Mouse (Mus musculus) left cerebral cortex, adult 18-20 months (tissue): ENCODE measurements around the gene Kng1. TPM values are rescaled to one million over a fixed set of nuclear protein-coding genes. Genes with fewer than 3 reads are reported as not detected.

Experiments
- DNase-seq, 2 experiments: peaks; one replicate each; pipeline ENCODE4 v3.0.0; 2021 to 2022; ENCODE audit warnings: low spot score in 2 of 2, mixed read lengths in 1 of 2
- microRNA-seq, 2 experiments: library from miRNA; unstranded; fragments of <30 nt; microRNA quantifications; one replicate each; pipeline ENCODE4 v1.2.0; 2021
- total RNA-seq, 2 experiments: library from RNA; stranded (reverse); gene quantifications; 2 replicates each; pipeline ENCODE4 v1.2.3; 2021

Kng1 gene
- total RNA-seq, 2 experiments from 2014 or later: not detected

DNA sequence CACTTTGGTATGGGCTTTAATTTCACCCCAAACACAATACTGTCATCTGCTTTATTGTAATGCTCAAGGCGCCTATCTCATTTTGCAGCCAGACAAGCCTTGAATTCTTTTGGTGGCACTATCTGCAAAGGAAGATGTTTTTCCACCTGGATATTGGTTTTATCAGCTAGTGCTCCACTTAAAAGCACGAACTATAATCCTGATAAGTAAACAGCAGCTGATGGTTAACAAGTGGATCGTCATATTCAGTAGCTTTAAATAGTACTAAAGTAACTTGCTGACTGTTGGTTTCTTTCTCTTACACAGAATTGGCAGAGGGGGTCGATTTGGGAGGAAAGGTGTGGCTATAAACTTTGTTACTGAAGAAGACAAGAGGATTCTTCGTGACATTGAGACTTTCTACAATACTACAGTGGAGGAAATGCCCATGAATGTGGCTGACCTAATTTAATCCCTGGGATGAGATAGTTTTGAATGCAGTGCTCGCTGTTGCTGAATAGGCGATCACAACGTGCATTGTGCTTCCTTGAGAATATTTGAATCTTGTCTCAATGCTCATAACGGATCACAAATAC, 55.3 kb downstream of the Kng1 start:
- no peak for DNase-seq

DNA sequence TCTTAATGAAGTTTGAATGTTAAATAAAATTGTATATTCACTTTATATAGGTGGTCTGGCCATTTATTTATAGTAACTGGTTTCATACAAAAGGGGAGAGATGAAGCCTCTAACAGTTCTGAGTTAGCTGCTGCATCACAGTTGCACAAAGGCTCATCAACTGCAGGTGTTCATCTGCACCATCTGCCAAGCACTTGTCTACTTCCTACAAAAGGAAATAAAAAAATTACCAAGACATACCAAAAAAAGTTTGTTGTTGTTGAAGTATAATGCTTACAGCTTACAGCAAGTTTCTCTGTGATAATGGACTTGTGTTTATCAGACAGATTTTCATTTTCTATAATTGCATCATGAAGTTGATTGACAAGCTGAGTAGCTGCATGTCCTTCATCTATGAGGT, 56.2 kb downstream of the Kng1 start:
- DNase-seq: no peak

DNA sequence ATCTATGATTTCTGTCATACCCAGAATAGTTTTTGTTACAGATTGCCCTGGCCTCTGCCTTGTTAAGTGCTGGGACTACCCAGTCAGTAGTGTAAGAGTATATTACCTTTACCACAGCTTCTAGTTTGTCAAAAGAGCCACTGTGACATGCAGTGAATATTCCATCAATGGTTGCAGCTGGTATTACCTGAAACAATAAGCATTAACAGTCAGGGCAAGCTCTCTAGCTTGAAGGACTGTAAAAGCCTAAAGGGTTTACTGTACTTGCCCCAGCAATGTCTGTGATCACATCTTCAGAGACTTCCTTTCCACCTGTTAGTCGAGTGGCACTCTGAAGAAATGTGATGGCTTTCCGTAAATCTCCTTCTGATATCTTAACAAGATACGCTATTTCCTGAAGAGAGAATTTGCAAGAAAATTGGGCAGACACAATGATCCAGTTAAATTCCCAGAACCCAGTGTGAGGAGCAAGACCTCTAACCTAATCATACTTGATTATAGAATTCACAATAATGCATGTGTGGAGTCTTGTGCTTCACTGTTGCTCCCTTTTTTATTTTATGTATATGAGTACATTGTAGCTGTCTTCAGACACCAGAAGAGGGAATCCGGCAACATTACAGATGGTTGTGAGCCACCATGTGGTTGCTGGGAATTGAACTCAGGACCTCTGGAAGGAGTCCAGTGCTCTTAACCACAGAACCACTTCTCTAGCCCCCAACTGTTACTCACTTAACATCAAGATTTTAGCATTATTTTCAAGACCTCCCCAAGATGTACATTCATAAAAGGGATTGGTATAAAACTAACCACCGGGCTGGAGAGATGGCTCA, 56.9 kb downstream of the Kng1 start:
- DNase-seq: no peak

- no peak for DNase-seq
Measured at GRCm38 (mm10) chr16:23115486-23115885, 57.8 kb downstream of the Kng1 start.

GRCm38 (mm10) chr16:23117173-23117572, 59.5 kb downstream of the Kng1 start:
- DNase-seq: no peak

DNA sequence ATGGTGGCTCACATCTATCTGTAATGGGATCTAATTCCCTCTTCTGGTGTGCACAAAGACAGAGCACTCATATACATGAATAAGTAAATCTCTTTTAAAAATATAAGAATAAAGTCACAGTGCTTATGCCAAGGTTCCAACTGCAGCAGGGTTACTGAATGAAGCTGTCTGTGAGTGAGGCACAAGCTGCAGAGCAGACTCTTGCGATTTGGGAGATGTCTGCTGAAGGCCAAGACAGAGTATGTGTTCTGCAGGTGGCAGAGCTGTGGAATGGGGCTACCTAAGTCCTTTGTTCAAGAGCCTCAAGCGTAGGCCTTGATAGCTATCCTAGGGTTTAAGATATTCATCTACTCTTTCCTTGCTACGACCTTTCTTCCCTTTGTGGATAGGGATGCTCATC, 64.8 kb downstream of the Kng1 start:
- no peak for DNase-seq

GRCm38 (mm10) chr16:23123104-23123503, 65.4 kb downstream of the Kng1 start:
- no peak for DNase-seq

GRCm38 (mm10) chr16:23124398-23124797, 66.7 kb downstream of the Kng1 start:
- no peak for DNase-seq

- no peak for DNase-seq
Measured at GRCm38 (mm10) chr16:23127311-23127672, 69.6 kb downstream of the Kng1 start.

- DNase-seq: peak; percentile 94 to 95
Measured at GRCm38 (mm10) chr16:23127673-23128375, 70.2 kb downstream of the Kng1 start, which contains the start of gene Rfc4. TSS of gene Rfc4 (minus strand) at chr16:23127737.

DNA sequence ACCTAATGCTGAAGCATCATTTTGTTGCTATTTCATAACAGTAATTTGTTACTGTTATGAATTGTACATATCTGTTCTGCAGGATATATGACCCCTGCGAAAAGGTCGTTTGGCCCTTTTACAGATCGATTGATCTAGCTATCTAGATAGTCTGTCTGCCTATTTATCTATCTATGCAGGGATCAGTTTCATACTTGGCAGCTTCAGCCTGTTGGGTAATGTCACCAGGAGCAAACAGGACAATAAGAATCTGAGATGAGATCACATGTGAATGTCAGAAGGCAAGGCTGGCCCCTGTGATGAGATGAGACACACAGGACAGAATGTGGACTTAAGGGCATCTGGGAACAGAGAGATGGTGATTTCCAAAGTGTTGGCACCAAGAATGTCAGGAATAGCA, 72.6 kb downstream of the Kng1 start:
- DNase-seq: no peak

Small RNA genes within 50 kb of the gene (microRNA-seq; reads per million reads assigned to microRNA genes)
- 0.21 to 0.25 reads per million in 2 experiments for gene Gm49346

Other genes starting within 250 kb of the Kng1 start
- not detected for gene Crygs, start 246.3 kb upstream of the Kng1 start, total RNA-seq
- 10 to 100 TPM; 14.3 to 14.9 TPM for gene Tbccd1, start 200.2 kb upstream of the Kng1 start, total RNA-seq
- gene Dnajb11, start 200.0 kb upstream of the Kng1 start, total RNA-seq: 10 to 100 TPM; 67.1 to 67.8 TPM
- not detected for gene Ahsg, start 166.6 kb upstream of the Kng1 start, total RNA-seq
- gene Fetub, start 139.5 kb upstream of the Kng1 start, total RNA-seq: not detected
- gene Hrg, start 106.8 kb upstream of the Kng1 start, total RNA-seq: not detected
- gene Kng2, start 28.4 kb upstream of the Kng1 start, total RNA-seq: not detected
- gene Eif4a2, start 49.6 kb downstream of the Kng1 start, total RNA-seq: 100 to 1,000 TPM; 894 to 957 TPM
- 1 to 10 TPM; 5.0 to 6.5 TPM for gene Rfc4, start 69.9 kb downstream of the Kng1 start, total RNA-seq
- not detected for gene Adipoq, start 88.7 kb downstream of the Kng1 start, total RNA-seq
- gene St6gal1, start 166.9 kb downstream of the Kng1 start, total RNA-seq: 10 to 100 TPM; 16.2 to 17.6 TPM